Mouse (Mus musculus) brain, embryonic 18.5 days (tissue): ENCODE data around the gene Klc2.
"Not testable (repeated sequence)": the region's sequence is repeated elsewhere in the genome, so short reads cannot be mapped to it uniquely, and the experiment has no call there.

Experiments used
- DNase-seq: peaks from one replicate; pipeline ENCODE4 v3.0.0-alpha.2; 2012; ENCODE audit warnings: low read depth, low spot score

Gene Klc2

GRCm38 (mm10) chr19:5106074-5106473 lies 12.3 kb downstream of the Klc2 start:
- DNase-seq = no peak

- DNase-seq = no peak
Measured at GRCm38 (mm10) chr19:5098363-5099143, 19.8 kb downstream of the Klc2 start, which contains the start of gene Cnih2. Gene Cnih2 (minus strand): TSS chr19:5098521.

DNA sequence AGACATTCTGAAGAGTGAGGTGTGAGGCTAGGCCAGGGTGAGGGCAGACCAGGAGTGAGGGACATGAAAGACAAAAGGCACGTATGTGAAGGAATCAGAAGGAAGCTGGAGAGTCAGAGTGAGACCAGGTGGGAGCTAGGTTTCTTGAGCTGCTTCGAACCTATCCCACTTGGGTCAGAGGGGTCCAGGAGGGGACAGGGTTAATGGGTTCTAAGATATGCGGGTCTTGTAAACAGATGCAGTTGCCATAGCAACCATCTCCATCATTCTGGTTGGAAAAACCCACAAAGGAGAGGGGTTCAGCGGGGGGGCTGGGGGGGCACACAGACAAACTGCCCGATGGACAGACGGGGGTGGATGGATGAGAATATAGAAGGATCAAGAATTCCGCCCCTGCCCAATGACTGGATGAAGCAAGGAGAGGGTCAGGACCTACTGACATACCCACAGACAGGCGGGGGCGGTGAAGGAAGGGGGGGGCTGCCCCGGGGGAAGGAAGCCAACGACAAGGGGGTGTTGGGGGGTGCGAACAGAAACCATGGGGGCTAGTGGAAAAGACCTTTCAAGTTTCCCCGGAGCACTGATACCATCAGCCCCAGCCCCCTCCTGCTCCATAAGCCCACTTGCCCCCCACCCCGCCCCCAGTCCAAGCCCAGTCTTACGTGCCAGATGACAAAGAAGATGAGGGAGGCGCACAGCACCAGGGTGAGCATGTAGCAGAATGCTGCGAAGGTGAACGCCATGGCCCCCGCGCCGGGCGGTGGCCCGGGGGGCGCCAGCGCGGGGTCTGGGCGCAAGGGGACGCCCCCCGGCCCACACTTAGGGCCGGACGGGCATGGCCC lies 20.6 kb downstream of the Klc2 start:
- DNase-seq = no peak

DNA sequence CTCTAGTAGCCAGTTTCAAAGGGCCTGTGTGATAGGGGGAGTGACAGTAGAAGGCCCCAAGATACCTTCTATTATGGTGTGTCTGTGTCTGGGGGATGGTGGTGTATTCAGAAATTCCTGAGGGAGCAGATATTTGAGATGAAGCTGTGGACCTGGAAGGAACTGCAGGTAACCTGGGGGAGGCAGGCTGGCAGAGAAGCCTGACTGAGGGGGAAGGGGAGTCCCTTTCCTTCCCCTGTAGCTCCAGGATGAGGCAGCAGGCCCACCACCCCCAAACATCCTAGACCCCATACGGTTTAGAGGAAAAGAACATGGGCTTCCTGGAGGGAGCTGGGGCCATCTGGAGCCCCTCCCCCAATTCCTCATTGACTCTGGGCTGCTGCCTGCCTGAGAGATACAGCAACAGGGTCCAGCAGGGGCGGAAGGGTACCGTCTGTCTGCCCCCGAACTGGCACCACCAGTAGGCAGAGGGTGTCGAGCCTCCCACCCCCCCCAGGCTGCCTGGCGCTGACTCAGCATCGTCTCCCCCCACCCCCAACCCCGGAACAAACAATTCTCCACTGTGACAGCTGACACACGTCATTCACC lies 22.4 kb downstream of the Klc2 start:
- no peak for DNase-seq

GRCm38 (mm10) chr19:5094746-5095417 lies 23.5 kb downstream of the Klc2 start:
- DNase-seq = no peak

GRCm38 (mm10) chr19:5094243-5094632 lies 24.1 kb downstream of the Klc2 start:
- peak; percentile 82 for DNase-seq

DNA sequence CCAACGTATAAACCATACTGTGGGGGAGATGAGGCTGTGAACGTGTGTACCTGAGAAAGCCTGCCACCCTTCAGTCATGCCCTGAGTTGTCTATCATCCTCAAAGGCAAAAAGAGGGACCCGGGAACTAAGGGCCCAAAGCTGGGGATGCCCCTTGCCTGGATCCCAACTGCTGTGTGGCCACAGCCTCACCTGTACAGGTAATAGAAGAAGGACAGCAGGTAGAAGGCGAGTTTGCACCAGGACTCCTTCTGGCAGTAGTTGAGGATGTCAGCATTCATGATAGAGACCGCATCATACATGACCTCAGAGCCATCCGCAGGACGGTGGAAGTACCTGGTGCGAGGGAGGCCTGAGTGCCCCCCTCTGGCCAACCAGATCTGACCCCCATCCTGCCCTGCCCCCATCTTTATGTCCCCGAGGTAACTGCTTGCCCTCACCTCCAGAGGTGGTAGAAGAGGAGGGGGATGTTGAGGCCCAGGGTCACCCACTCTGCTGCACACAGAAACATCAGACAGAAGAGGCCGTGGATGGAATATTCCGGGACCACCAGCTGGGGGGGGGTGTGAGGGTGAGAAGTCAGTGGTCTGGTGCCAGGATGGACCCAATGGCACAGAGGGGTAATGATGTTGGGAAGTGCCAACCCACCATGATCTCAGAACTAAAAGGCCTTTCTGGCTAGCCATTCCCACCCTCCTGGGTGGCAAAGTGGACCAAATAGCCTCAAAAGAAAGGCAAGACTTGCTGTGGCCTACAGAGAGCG lies 24.7 kb downstream of the Klc2 start:
- no peak for DNase-seq

- no peak for DNase-seq
Measured at GRCm38 (mm10) chr19:5092083-5092482, 26.3 kb downstream of the Klc2 start.

- no peak for DNase-seq
Measured at GRCm38 (mm10) chr19:5089324-5089723, 29.0 kb downstream of the Klc2 start.

DNA sequence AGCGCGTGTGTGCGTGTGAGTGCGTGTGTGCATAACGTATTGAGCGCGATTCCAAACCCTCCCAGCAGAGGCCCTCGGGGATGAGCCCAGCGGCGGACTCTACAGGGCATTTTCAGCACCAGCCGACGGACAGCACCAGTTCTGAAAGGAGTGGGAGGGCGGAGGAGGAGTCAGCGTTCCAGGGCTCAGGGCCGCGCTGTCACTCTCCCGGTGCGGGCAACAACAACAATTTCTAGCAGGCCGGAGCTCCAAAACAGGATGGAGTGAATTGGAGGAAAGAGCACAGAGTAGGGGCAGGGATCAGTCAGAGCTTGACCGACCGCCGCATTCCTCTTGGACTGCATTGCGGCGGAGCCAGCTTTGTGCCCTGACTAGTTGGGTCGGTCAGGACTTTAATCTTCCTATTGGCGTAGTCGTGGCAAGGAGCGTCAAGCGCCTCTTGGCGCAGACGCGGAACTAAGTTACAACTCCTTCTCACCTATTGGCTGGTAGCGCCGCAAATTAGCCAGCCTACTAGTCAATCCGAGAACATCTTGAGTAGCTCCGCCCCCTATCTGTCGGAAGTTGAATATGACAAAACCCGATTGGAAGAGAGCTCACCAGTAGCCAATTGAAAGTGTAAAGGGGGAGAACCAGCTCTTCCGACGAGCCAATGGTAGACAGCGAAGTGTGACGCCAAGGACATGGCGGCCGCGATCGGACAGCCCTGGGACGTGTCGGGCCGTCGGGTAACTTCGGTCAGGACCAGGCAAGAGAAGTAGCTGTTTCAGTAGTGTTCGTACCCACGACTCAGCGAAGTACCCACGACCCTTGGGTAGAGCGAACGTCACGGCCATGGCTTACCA lies 30.3 kb downstream of the Klc2 start, which contains the start of gene Yif1a:
Gene Yif1a (plus strand): TSS at position 655 of the 845 bp plus-strand sequence.
- DNase-seq = peak; percentile 98

DNA sequence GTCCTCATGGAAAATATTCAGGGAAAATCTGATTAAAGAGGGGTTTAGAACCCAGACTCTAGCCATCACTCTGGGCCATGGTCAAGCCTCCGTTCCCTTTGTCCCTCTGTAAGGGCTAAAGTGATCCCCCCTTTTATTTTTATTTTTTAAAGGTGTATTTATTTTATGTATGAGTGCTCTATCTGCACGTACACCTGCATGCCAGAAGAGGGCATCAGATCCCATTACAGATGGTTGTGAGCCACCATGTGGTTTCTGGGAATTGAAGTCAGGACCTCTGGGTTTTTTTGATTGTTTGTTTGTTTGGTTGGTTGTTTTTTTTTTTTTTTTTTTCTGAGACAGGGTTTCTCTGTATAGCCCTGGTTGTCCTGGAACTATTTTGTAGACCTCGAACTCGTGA lies 31.8 kb downstream of the Klc2 start:
- not testable (repeated sequence) for DNase-seq

- DNase-seq = no peak
Measured at GRCm38 (mm10) chr19:5085145-5085863, 33.1 kb downstream of the Klc2 start, which contains the start of gene Tmem151a. Gene Tmem151a (minus strand): TSS chr19:5085531.

GRCm38 (mm10) chr19:5084834-5085144 lies 33.6 kb downstream of the Klc2 start:
- no peak for DNase-seq

GRCm38 (mm10) chr19:5083961-5084833 lies 34.2 kb downstream of the Klc2 start:
- DNase-seq = no peak

GRCm38 (mm10) chr19:5082596-5082995 lies 35.8 kb downstream of the Klc2 start:
- no peak for DNase-seq

DNA sequence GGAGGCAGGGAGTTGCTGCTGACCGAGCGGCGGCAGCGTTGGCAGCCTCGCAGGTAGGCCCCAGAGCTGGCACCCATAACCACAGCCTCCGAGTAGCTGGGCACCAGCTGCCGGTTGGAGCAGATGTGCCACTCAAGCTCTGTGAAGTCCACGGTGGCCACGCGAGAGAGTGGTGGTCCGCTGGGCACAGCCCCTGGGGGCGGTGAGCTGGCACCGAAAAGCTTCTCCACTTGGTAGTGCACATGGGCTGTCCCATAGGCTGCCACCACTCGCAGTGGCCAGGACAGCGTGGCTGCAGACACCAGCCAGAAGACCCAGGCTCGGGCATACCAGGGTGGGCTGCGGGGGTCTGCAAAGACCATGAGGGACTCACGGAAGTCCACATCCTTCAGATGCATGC lies 36.4 kb downstream of the Klc2 start:
- no peak for DNase-seq

GRCm38 (mm10) chr19:5079279-5079678 lies 39.1 kb downstream of the Klc2 start:
- DNase-seq = no peak

- DNase-seq = no peak
Measured at GRCm38 (mm10) chr19:5073518-5073917, 44.8 kb downstream of the Klc2 start.
